Mouse (Mus musculus) ES-Bruce4 (cell line): Measurements from ENCODE around the gene Cygb.

ENCODE experiments used
- CTCF ChIP-seq: IDR thresholded peaks from one replicate; pipeline ENCODE4 v1.8.1; 2011; ENCODE audit warnings: low read depth, low read length
- POLR2A ChIP-seq: IDR thresholded peaks from one replicate; pipeline ENCODE4 v1.8.1; 2011; ENCODE audit warnings: low read length; ENCODE audit not compliant: insufficient read depth

- TF ChIP-seq POLR2A (no peak), CTCF (no peak)
Observed at GRCm38 (mm10) chr11:116607717-116608116, 46.4 kb downstream of the Cygb start.
